Mouse (Mus musculus): ENCODE results near the gene Epha1. TPM values are rescaled to one million over a fixed set of nuclear protein-coding genes. Genes with fewer than 3 reads are reported as not detected.

Gene Epha1
- polyA plus RNA-seq, 1 experiment from 2014 or later, result 4.0 TPM

DNA sequence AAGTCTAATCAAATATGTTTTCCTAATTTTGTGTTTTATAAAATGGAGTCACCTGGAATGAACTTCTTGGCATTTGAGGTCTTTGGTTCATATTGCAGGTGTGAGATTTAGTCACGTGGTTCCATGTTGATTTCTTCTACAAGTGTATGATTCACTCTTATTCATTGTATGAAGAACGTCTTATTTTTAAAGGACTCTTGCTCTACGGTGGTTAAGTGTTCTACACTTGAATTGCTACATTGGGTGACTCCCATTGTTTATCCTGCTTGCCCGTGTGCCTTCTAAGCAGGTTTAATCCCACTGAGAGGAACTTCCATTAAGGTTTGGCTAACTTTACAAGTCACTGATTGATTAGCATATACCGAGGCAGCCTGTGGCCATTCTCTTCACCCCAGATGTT is 4.2 kb upstream of the Epha1 start:
- Histone ChIP-seq H3K27ac (ENCODE audit: low read length) (no peak overlapping the region), H3K9ac (replicated peaks; ENCODE audit: low read depth, low read length) (no peak overlapping the region), H3K36me3 (ENCODE audit: control insufficient read depth, insufficient read depth, low read length) (no peaks in the 10 kb centered on the region), H3K4me1 (ENCODE audit: control insufficient read depth, insufficient read depth, low read length) (peaks cover 13% of the 10 kb centered on the region), H3K27me3 (ENCODE audit: control insufficient read depth, insufficient read depth, low read length) (no peaks in the 10 kb centered on the region), H3K4me2 (replicated peaks; ENCODE audit: low read depth, low read length) (no peak overlapping the region), H3K4me3 (ENCODE audit: low read depth, low read length) (no peak overlapping the region), H3K9me3 (ENCODE audit: control insufficient read depth, low read depth, low read length) (no peaks in the 10 kb centered on the region)
- 63% methylated on average over 5 of the region's 5 CpGs for WGBS
- no peak for ATAC-seq (ENCODE audit: insufficient number of reproducible peaks, insufficient read depth, low FRiP score, low read depth)

DNA sequence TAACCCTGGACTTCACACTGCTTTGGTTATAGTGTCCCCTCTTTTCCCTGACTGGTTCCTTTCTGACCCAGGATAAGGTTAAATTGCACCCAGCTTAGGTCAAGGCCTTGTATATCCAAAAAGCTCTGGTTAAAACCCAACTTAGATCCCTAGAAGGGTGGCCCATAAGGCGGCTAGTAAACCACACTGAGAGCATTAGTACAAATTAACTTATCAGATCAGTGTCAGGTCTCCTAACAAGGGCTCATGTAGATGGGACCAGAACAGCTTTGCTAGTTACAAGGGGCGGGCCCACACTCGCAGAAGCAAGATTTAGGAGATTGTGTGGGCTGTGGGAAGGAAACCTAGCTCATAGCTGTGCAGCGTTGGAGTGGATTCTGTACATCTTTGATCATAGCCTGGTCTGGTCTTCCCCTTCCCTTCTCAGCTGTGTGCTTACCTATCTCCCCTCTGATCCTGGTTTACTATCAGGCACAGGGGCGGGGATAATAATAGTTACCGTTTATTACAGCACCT is 3.5 kb upstream of the Epha1 start:
- H3K4me1 ChIP-seq (ENCODE audit: control insufficient read depth, insufficient read depth, low read length), result peaks cover 20% of the 10 kb centered on the region
- H3K36me3 ChIP-seq (ENCODE audit: control insufficient read depth, insufficient read depth, low read length), result no peaks in the 10 kb centered on the region
- H3K27ac ChIP-seq (ENCODE audit: low read length), result no peak overlapping the region
- no peak for ATAC-seq (ENCODE audit: insufficient number of reproducible peaks, insufficient read depth, low FRiP score, low read depth)
- H3K4me2 ChIP-seq (replicated peaks; ENCODE audit: low read depth, low read length), result no peak overlapping the region
- H3K9ac ChIP-seq (replicated peaks; ENCODE audit: low read depth, low read length), result no peak overlapping the region
- H3K4me3 ChIP-seq (ENCODE audit: low read depth, low read length), result no peak overlapping the region
- WGBS, result 75% methylated on average over 6 of the region's 6 CpGs
- no peaks in the 10 kb centered on the region for H3K9me3 ChIP-seq (ENCODE audit: control insufficient read depth, low read depth, low read length)
- H3K27me3 ChIP-seq (ENCODE audit: control insufficient read depth, insufficient read depth, low read length), result no peaks in the 10 kb centered on the region

DNA sequence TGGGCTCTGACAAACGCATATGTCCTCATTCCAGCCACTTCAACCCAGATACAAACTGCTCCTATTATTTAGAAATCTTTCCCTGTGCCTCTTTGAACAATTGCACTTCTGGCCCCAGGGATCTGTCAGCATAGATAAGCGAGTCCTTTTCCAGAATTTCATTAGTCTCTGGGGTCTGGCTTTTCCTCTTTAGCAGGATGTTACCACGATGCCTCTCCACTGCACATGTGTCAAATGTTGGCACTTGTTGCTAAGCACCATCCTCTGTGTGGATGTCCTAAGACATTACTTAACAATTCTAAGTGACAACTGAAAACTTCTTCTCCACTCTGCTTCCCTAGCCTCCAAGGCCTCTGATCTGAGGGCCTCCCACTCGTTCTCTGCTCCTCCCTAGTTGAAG is 2.9 kb upstream of the Epha1 start:
- Histone ChIP-seq H3K4me1 (ENCODE audit: control insufficient read depth, insufficient read depth, low read length) (peaks cover 24% of the 10 kb centered on the region), H3K9ac (replicated peaks; ENCODE audit: low read depth, low read length) (no peak overlapping the region), H3K4me2 (replicated peaks; ENCODE audit: low read depth, low read length) (no peak overlapping the region), H3K9me3 (ENCODE audit: control insufficient read depth, low read depth, low read length) (no peaks in the 10 kb centered on the region), H3K27me3 (ENCODE audit: control insufficient read depth, insufficient read depth, low read length) (no peaks in the 10 kb centered on the region), H3K4me3 (ENCODE audit: low read depth, low read length) (no peak overlapping the region), H3K36me3 (ENCODE audit: control insufficient read depth, insufficient read depth, low read length) (no peaks in the 10 kb centered on the region), H3K27ac (ENCODE audit: low read length) (no peak overlapping the region)
- WGBS, result 39% methylated on average over 4 of the region's 4 CpGs
- ATAC-seq (ENCODE audit: insufficient number of reproducible peaks, insufficient read depth, low FRiP score, low read depth), result no peak

DNA sequence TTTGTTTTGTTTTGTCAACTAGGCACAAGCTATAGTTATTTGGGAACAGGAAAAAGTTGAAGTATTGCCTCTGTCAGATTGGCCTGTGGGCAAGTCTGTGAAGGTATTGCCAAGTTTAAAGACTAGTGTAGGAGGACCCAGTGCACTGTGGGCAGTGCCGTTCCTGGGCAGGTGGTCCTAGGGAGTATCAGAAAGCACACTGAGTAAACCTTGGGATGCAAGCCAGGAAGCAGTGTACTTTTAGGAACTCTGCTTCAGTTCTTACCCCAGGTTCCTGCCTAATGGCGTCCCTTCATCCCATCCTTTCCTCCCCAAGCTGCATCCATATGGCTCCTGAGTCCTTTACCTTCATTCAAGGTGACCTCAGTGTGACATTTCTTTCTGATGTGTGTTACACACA is 2.1 kb upstream of the Epha1 start:
- no peak for ATAC-seq (ENCODE audit: insufficient number of reproducible peaks, insufficient read depth, low FRiP score, low read depth)
- H3K27ac ChIP-seq (ENCODE audit: low read length), result no peak overlapping the region
- WGBS, result 92% methylated on average over 2 of the region's 2 CpGs

DNA sequence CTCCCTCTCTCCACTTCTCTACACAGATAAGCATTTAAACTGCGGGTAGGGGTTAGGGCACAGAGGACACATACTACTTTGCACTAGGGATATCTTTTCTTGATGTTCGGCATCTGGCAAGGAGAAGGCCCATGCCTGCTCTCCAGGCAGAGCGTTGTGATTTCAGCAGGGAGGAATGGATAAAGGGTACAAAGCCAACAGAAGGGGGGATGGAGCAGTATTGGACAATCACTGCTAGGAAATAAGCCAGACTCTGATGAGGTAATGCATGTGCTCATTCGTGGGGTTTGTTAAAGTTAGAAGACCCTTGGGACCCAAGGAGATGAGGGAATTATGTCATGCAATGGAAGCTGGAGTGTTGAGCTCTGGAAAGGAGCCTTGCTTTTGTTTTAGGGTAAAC is 1.6 kb upstream of the Epha1 start:
- WGBS, result 72% methylated on average over 4 of the region's 4 CpGs

More for the DNA sequence above, 2.1 kb upstream of the Epha1 start:
- Histone ChIP-seq H3K9ac (replicated peaks; ENCODE audit: low read depth, low read length) (no peak overlapping the region), H3K9me3 (ENCODE audit: control insufficient read depth, low read depth, low read length) (no peaks in the 10 kb centered on the region), H3K4me3 (ENCODE audit: low read depth, low read length) (no peak overlapping the region), H3K27me3 (ENCODE audit: control insufficient read depth, insufficient read depth, low read length) (no peaks in the 10 kb centered on the region), H3K4me2 (replicated peaks; ENCODE audit: low read depth, low read length) (no peak overlapping the region), H3K36me3 (ENCODE audit: control insufficient read depth, insufficient read depth, low read length) (no peaks in the 10 kb centered on the region), H3K4me1 (ENCODE audit: control insufficient read depth, insufficient read depth, low read length) (peaks cover 30% of the 10 kb centered on the region)

DNA sequence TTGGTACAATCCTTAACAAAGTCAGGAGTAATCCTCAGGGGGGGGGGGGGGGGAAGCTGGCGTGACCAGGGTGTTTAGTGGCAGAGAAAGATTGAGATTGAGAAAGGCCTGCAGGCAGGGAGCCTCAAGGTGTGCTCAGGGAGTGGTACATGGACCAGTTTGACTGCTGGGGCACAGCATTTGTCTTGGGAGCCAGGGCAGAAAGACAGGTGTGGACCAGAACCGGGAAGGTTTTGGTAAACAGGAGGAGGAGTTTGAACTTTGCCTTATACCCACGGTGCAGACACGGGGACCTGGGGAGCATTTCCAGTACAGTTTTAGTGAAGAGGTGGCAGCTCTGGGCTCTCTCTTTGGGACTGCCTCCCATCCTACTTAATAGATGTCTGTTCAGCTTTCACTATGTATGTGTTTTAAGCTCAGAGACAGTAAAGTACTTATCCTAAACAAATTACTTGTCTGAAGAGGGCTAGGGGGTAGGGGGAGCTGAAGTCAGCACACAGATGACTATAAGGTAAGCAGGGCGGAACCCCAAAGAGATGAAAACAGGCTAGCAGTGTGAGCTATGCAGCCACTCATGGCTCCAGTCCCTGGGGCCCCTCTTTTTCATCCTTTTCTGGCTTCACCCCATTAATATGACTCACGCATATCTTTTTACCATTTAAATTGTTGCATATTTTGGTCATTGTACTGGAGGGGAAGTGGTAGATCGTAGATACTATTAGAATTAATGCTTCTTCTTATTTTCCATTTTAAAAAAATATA is 782 bp upstream of the Epha1 start:
- 39% methylated on average over 7 of the region's 7 CpGs for WGBS
- no peak overlapping the region for H3K9ac ChIP-seq (replicated peaks; ENCODE audit: low read depth, low read length)
- no peak for ATAC-seq (ENCODE audit: insufficient number of reproducible peaks, insufficient read depth, low FRiP score, low read depth)

More for the DNA sequence above, 1.6 kb upstream of the Epha1 start:
- no peak overlapping the region for H3K27ac ChIP-seq (ENCODE audit: low read length)
- H3K4me1 ChIP-seq (ENCODE audit: control insufficient read depth, insufficient read depth, low read length), result peaks cover 30% of the 10 kb centered on the region
- no peaks in the 10 kb centered on the region for H3K27me3 ChIP-seq (ENCODE audit: control insufficient read depth, insufficient read depth, low read length)
- H3K4me3 ChIP-seq (ENCODE audit: low read depth, low read length), result no peak overlapping the region
- no peaks in the 10 kb centered on the region for H3K9me3 ChIP-seq (ENCODE audit: control insufficient read depth, low read depth, low read length)
- H3K9ac ChIP-seq (replicated peaks; ENCODE audit: low read depth, low read length), result no peak overlapping the region
- no peaks in the 10 kb centered on the region for H3K36me3 ChIP-seq (ENCODE audit: control insufficient read depth, insufficient read depth, low read length)
- no peak overlapping the region for H3K4me2 ChIP-seq (replicated peaks; ENCODE audit: low read depth, low read length)
- no peak for ATAC-seq (ENCODE audit: insufficient number of reproducible peaks, insufficient read depth, low FRiP score, low read depth)

DNA sequence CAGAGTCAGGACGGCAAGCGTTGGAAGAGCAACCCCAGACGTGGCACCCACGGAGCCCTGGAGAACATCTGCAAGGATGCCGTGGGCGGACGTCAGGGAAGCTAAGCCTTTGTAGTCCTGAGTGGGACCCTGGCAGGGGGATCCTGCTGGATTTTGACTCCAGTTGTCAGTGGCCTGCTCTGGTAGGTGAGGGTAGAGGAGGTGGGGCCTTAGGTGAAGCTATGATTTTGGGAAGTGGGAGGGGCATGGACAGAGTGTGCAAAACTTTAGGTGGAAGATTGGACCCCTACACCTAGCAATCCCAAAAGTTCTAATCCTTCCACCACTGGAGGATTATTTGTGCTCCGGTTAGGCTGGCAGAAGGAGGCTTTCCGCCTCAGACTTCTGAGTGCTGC is 650 bp downstream of the Epha1 start:
- Histone ChIP-seq H3K4me1 (ENCODE audit: control insufficient read depth, insufficient read depth, low read length) (peaks cover 30% of the 10 kb centered on the region), H3K27ac (ENCODE audit: low read length) (peak overlapping the region; percentile 39; the same call in 1 of the 2 replicates), H3K36me3 (ENCODE audit: control insufficient read depth, insufficient read depth, low read length) (no peaks in the 10 kb centered on the region), H3K9ac (replicated peaks; ENCODE audit: low read depth, low read length) (peak overlapping the region; percentile 22; the same call in 1 of the 2 replicates), H3K27me3 (ENCODE audit: control insufficient read depth, insufficient read depth, low read length) (no peaks in the 10 kb centered on the region), H3K4me2 (replicated peaks; ENCODE audit: low read depth, low read length) (peak overlapping the region; percentile 65), H3K9me3 (ENCODE audit: control insufficient read depth, low read depth, low read length) (no peaks in the 10 kb centered on the region), H3K4me3 (ENCODE audit: low read depth, low read length) (peak overlapping the region; percentile 43)
- WGBS, result 16% methylated on average over 9 of the region's 9 CpGs
- no peak for ATAC-seq (ENCODE audit: insufficient number of reproducible peaks, insufficient read depth, low FRiP score, low read depth)

More for the DNA sequence above, 782 bp upstream of the Epha1 start:
- H3K9me3 ChIP-seq (ENCODE audit: control insufficient read depth, low read depth, low read length), result no peaks in the 10 kb centered on the region
- H3K36me3 ChIP-seq (ENCODE audit: control insufficient read depth, insufficient read depth, low read length), result no peaks in the 10 kb centered on the region
- no peaks in the 10 kb centered on the region for H3K27me3 ChIP-seq (ENCODE audit: control insufficient read depth, insufficient read depth, low read length)
- no peak overlapping the region for H3K27ac ChIP-seq (ENCODE audit: low read length)
- H3K4me2 ChIP-seq (replicated peaks; ENCODE audit: low read depth, low read length), result peak overlapping the region; percentile 65
- peaks cover 30% of the 10 kb centered on the region for H3K4me1 ChIP-seq (ENCODE audit: control insufficient read depth, insufficient read depth, low read length)
- H3K4me3 ChIP-seq (ENCODE audit: low read depth, low read length), result peak overlapping the region; percentile 43

DNA sequence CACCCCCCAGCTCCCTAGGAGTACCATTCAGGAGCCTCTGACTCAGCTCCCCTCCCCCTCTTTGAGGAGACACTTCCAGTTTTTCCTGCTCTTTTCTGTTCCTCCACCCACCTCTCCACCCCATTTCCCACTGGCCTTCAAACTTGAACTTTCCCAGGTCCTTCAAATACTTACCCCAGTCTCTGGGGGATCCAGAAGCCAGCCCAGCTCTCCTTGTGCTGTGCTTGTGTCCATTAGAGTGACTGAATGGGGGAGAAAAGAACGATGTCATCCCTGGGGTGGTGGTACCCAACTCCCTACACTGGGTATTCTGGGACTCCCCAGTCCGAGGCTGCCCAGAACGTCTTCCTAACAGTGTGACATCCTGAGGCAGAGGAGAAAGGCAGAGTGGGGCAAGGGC is 1.1 kb downstream of the Epha1 start:
- Histone ChIP-seq H3K27me3 (ENCODE audit: control insufficient read depth, insufficient read depth, low read length) (no peaks in the 10 kb centered on the region), H3K27ac (ENCODE audit: low read length) (peak overlapping the region; percentile 39; the same call in 1 of the 2 replicates), H3K4me2 (replicated peaks; ENCODE audit: low read depth, low read length) (peak overlapping the region; percentile 65), H3K36me3 (ENCODE audit: control insufficient read depth, insufficient read depth, low read length) (no peaks in the 10 kb centered on the region), H3K9ac (replicated peaks; ENCODE audit: low read depth, low read length) (peak overlapping the region; percentile 10; the same call in 1 of the 2 replicates), H3K9me3 (ENCODE audit: control insufficient read depth, low read depth, low read length) (no peaks in the 10 kb centered on the region), H3K4me1 (ENCODE audit: control insufficient read depth, insufficient read depth, low read length) (peaks cover 30% of the 10 kb centered on the region), H3K4me3 (ENCODE audit: low read depth, low read length) (peak overlapping the region; percentile 43; the same call in 1 of the 2 replicates)
- WGBS, result 13% methylated on average over 3 of the region's 3 CpGs
- no peak for ATAC-seq (ENCODE audit: insufficient number of reproducible peaks, insufficient read depth, low FRiP score, low read depth)

Measured in stomach, embryonic 14.5 days (tissue).